Mouse (Mus musculus) neural tube, embryonic 15.5 days (tissue): ENCODE measurements around the gene Vmn1r193. TPM values are rescaled to one million over a fixed set of nuclear protein-coding genes. Genes with fewer than 3 reads are reported as not detected.
"Not testable (repeated sequence)": the region's sequence is repeated elsewhere in the genome, so short reads cannot be mapped to it uniquely, and the experiment has no call there.

Experiments
- ATAC-seq: fragments of 200-750 bp; cut with Nextera tagmentation; 2 replicates; pipeline ENCODE4 v1.8.0; 2017; ENCODE audit warnings: mild to moderate bottlenecking, moderate TSS enrichment, moderate library complexity; ENCODE audit not compliant: low FRiP score
- H3K27ac ChIP-seq: fragments of 300-500 bp; sonication (generic); replicated peaks from 2 replicates; pipeline ENCODE4 v1.5.1; 2015; ENCODE audit warnings: mild to moderate bottlenecking, inconsistent platforms
- H3K27me3 ChIP-seq: fragments of 300-500 bp; sonication (generic); replicated peaks from 2 replicates; pipeline ENCODE4 v1.6.1; 2015; ENCODE audit warnings: inconsistent platforms
- H3K36me3 ChIP-seq: fragments of 300-500 bp; sonication (generic); 2 replicates; pipeline ENCODE4 v1.6.1; 2015; ENCODE audit warnings: inconsistent platforms
- H3K4me1 ChIP-seq: fragments of 300-500 bp; sonication (generic); 2 replicates; pipeline ENCODE4 v1.6.1; 2015; ENCODE audit warnings: inconsistent platforms
- H3K4me2 ChIP-seq: fragments of 300-500 bp; sonication (generic); 2 replicates; pipeline ENCODE4 v1.6.1; 2015; ENCODE audit warnings: inconsistent platforms, mild to moderate bottlenecking, moderate library complexity
- H3K4me3 ChIP-seq: fragments of 300-500 bp; sonication (generic); replicated peaks from 2 replicates; pipeline ENCODE4 v1.5.1; 2015; ENCODE audit warnings: mild to moderate bottlenecking, inconsistent platforms
- H3K9ac ChIP-seq: fragments of 300-500 bp; sonication (generic); replicated peaks from 2 replicates; pipeline ENCODE4 v1.6.1; 2015; ENCODE audit warnings: mild to moderate bottlenecking, inconsistent platforms
- H3K9me3 ChIP-seq: fragments of 300-500 bp; sonication (generic); replicated peaks from 2 replicates; pipeline ENCODE4 v1.6.1; 2016; ENCODE audit warnings: inconsistent platforms
- WGBS: fragments of 180-500 bp; shearing (Covaris S2); methylation state at CpG from one replicate; pipeline ENCODE4 v1.1.7; 2015; ENCODE audit warnings: mixed read lengths; 5-methylcytosine and 5-hydroxymethylcytosine counted together
- microRNA-seq: library from miRNA; unstranded; fragments of <30 nt; microRNA quantifications from one replicate; pipeline ENCODE4, GENCODE M21; 2017
- polyA plus RNA-seq: library from polyadenylated mRNA; unstranded; fragments of >200 nt; fragmentation: Nextera tagmentation; extraction: Ambion mirVana; gene quantifications from 2 replicates; pipeline ENCODE4 v1.2.1, GENCODE M21; 2015

Vmn1r193 gene
- polyA plus RNA-seq: not detected in 2 replicates

- not testable (repeated sequence) for H3K4me3 ChIP-seq, H3K4me2 ChIP-seq, H3K27me3 ChIP-seq, H3K36me3 ChIP-seq, H3K9ac ChIP-seq, H3K9me3 ChIP-seq, H3K27ac ChIP-seq, ATAC-seq, H3K4me1 ChIP-seq
- 87% methylated on average over 1 of the region's 1 CpGs for WGBS
Measured at GRCm38 (mm10) chr13:22223060-22223459, at the start of gene Vmn1r193. TSS of gene Vmn1r193 (minus strand) at chr13:22223160.

DNA sequence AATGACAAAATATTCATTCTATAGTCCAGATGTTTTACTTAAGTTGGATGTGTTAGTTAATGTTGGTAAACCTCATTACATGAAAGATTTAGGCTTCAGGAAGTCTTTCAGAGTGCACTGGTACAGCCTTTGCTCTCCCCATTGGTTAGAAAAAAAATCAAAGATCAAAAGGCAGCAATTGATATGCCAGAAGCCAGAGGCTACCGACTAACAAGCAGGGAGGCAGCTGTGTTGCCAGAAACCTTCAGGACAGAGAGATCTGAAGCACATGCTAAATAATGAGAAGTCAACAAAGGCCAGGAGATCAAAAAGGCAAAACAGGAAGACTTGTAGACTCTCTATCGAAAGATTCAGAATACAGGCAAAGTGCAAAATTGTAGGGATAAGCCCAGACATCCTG, 48.8 kb upstream of the Vmn1r193 start:
- Histone ChIP-seq H3K4me3 (no peak overlapping the region), H3K27me3 (no peaks in the 10 kb centered on the region), H3K9ac (no peak overlapping the region), H3K9me3 (no peaks in the 10 kb centered on the region), H3K4me1 (no peaks in the 10 kb centered on the region), H3K36me3 (no peaks in the 10 kb centered on the region), H3K27ac (no peak overlapping the region), H3K4me2 (no peak overlapping the region)
- ATAC-seq: no peak
- WGBS: 52% methylated on average over 2 of the region's 2 CpGs

- H3K4me3 ChIP-seq, H3K27me3 ChIP-seq, ATAC-seq, H3K36me3 ChIP-seq, H3K9ac ChIP-seq, H3K9me3 ChIP-seq, H3K4me1 ChIP-seq, H3K4me2 ChIP-seq, H3K27ac ChIP-seq: not testable (repeated sequence)
- WGBS: 88% methylated on average over 1 of the region's 1 CpGs
Measured at GRCm38 (mm10) chr13:22270222-22270621, 47.3 kb upstream of the Vmn1r193 start, which contains the start of gene Vmn1r195. TSS of gene Vmn1r195 (plus strand) at chr13:22270522.

DNA sequence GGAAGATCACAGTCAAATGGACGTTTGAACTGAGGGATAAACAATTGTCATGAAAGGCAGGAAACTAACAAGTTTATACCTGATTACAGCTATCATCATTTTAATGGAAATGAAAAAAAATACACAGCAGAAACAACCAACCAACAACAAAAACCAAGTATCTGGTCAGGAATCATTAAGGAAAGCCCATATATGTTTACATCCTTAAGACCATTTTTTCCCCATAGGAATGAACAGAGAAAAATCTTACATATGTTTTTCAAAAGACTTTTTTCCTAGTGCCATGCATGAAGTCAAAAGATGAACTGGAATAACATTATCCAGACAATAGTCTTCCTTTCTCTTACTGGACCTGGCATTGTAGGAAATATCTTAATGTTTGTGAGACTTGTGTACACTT, 21.0 kb upstream of the Vmn1r193 start, which contains the start of gene Vmn1r194:
Vmn1r194 (plus strand) TSS at position 301 of the 400 bp plus-strand sequence.
- Histone ChIP-seq H3K9me3 (no peaks in the 10 kb centered on the region), H3K27ac (no peak within 1 kb of the TSS), H3K4me1 (no peaks in the 10 kb centered on the region), H3K4me3 (no peak within 1 kb of the TSS), H3K36me3 (no peaks in the 10 kb centered on the region), H3K4me2 (no peak within 1 kb of the TSS), H3K9ac (no peak within 1 kb of the TSS), H3K27me3 (no peaks in the 10 kb centered on the region)
- 59% methylated on average over 1 of the region's 1 CpGs for WGBS
- ATAC-seq: no peak

DNA sequence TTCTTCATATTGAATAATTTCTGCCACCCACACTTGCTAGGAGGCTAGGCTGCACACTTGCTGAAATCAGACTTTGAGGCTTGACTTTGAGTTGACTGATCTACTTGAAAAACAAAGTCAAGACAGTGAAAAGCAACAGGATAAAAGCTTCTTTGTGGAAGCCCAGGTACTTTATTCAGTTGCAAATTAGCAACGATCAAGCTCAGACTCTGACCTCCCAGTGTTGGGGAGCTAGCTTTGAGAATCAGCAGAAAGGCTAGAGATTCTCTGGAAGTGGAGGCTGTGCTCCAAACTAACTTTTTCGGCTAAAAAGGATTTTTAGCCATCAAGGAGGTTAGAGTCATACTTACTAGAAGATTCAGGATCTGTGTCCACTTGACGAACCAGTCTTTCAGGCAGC, 30.2 kb downstream of the Vmn1r193 start:
- not testable (repeated sequence) for H3K27ac ChIP-seq, ATAC-seq, H3K4me3 ChIP-seq, H3K36me3 ChIP-seq, H3K27me3 ChIP-seq, H3K4me1 ChIP-seq, H3K9me3 ChIP-seq, H3K4me2 ChIP-seq, H3K9ac ChIP-seq
- whole genome bisulfite sequencing: 64% methylated on average over 3 of the region's 3 CpGs

GRCm38 (mm10) chr13:22191041-22191440, 31.9 kb downstream of the Vmn1r193 start, which contains the start of gene Vmn1r192:
TSS of gene Vmn1r192 (minus strand) at chr13:22191141.
- Histone ChIP-seq H3K9me3 (no peaks in the 10 kb centered on the region), H3K4me3 (no peak within 1 kb of the TSS), H3K4me1 (no peaks in the 10 kb centered on the region), H3K4me2 (no peak within 1 kb of the TSS), H3K27me3 (no peaks in the 10 kb centered on the region), H3K36me3 (no peaks in the 10 kb centered on the region), H3K27ac (no peak within 1 kb of the TSS), H3K9ac (no peak within 1 kb of the TSS)
- no peak for ATAC-seq

DNA sequence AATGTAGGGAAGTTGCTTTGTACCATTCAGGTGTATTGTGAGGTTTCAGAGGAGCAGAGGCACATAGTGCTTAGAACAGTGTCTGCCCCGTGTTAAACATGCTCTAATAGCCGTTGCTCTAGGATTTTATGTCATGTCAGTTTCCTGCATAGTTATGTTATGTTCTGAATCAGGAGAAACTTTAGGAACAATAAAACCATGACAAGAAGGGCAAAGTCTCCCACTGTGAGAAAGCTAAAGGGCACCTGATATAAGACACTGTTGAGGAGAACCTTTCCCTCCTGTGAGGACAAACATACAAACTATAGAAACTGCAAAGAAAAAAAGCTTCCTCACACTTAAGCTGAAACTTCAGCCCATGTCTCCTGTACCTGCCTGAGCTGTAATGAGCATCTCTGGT, 32.6 kb downstream of the Vmn1r193 start:
- Histone ChIP-seq H3K9me3 (no peaks in the 10 kb centered on the region), H3K4me3 (no peak overlapping the region), H3K27me3 (no peaks in the 10 kb centered on the region), H3K4me1 (no peaks in the 10 kb centered on the region), H3K36me3 (no peaks in the 10 kb centered on the region), H3K9ac (no peak overlapping the region), H3K27ac (no peak overlapping the region), H3K4me2 (no peak overlapping the region)
- no peak for ATAC-seq
- WGBS: 82% methylated on average over 2 of the region's 2 CpGs

DNA sequence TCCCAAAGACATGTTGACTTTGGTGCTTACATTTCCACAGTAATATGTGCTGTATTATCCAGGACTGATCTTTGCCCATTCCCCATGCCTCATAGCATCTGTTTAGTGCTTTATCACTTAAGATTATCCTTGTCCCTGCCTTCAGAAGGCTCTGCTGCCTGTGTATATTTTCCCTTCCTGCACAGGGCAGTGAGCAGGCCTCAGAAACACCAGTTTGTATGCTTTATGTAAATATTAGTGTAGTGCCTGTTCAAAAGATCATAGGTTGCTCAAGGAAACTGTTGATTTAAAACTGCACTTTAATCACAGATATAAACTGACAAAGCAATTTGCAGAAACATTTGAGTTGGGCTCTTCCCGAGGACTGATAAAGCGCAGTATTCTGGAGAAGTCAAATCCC, 33.6 kb downstream of the Vmn1r193 start:
- no peak overlapping the region for H3K4me2 ChIP-seq
- no peak overlapping the region for H3K9ac ChIP-seq
- H3K36me3 ChIP-seq: no peaks in the 10 kb centered on the region
- H3K4me1 ChIP-seq: no peaks in the 10 kb centered on the region
- H3K27me3 ChIP-seq: no peaks in the 10 kb centered on the region
- no peaks in the 10 kb centered on the region for H3K9me3 ChIP-seq
- no peak overlapping the region for H3K27ac ChIP-seq
- no peak overlapping the region for H3K4me3 ChIP-seq
- 96% methylated on average over 2 of the region's 2 CpGs for WGBS
- no peak for ATAC-seq

DNA sequence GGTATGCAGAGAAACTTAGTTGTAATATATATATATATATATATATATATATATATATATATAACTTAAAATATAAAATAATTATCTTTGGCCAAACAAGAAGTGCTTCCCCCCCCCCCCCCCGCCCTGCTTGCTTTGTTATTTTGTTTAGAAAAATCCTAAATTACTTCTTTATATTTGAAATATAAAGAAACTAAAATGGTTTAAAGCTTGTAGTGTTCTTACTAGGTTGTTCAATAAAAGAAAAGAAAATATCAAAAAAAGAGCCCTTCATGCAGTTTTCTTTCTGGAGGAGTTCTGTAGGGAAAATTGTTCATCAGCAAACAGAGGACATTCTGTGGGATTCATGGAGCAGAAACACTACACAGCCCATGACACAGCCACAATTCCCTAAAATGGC, 39.1 kb downstream of the Vmn1r193 start, which contains the start of gene Vmn1r191:
Vmn1r191 (minus strand) TSS at position 101 of the 400 bp plus-strand sequence.
- H3K4me3 ChIP-seq: no peak within 1 kb of the TSS
- H3K4me1 ChIP-seq: no peaks in the 10 kb centered on the region
- no peaks in the 10 kb centered on the region for H3K36me3 ChIP-seq
- 89% methylated on average over 1 of the region's 1 CpGs for WGBS
- no peaks in the 10 kb centered on the region for H3K9me3 ChIP-seq
- no peak for ATAC-seq
- no peak within 1 kb of the TSS for H3K4me2 ChIP-seq
- H3K27me3 ChIP-seq: no peaks in the 10 kb centered on the region
- no peak within 1 kb of the TSS for H3K9ac ChIP-seq
- no peak within 1 kb of the TSS for H3K27ac ChIP-seq

DNA sequence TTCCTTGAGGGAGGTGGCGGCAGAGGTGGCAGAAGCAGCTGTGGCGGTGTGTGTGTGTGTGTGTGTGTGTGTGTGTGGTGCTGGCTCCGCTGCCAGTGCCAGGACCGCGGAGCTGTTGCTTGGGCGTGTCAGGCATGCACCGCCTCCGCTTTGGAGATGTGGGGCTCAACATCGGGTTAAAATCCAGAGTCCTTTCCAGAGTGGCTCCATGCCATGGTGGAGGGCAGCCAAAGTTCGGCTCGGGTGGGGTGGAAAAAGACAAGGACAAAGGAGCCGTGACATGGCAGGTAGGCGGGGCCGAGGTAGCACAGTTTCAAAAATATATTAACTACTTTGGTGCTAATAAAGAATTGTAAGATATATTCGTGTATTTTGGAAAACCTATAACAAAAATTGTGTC, 54.5 kb downstream of the Vmn1r193 start:
- 94% methylated on average over 15 of the region's 15 CpGs for WGBS
- no peaks in the 10 kb centered on the region for H3K36me3 ChIP-seq
- H3K4me1 ChIP-seq: no peaks in the 10 kb centered on the region
- no peaks in the 10 kb centered on the region for H3K27me3 ChIP-seq
- H3K27ac ChIP-seq: no peak overlapping the region
- no peak for ATAC-seq
- H3K4me3 ChIP-seq: no peak overlapping the region
- H3K9me3 ChIP-seq: peaks cover 5% of the 10 kb centered on the region
- no peak overlapping the region for H3K9ac ChIP-seq
- no peak overlapping the region for H3K4me2 ChIP-seq

Small RNAs within 50 kb of the gene (microRNA-seq; reads per million reads assigned to microRNA genes)
- gene Gm23282 (not detected), gene Gm25084 (not detected)

Other genes starting within 250 kb of the Vmn1r193 start
- gene Pom121l2, start 242.0 kb downstream of the Vmn1r193 start, polyA plus RNA-seq: 0.11 TPM in 1 of 2 replicates, not detected in the other
- gene Prss16, start 213.4 kb downstream of the Vmn1r193 start, polyA plus RNA-seq: 0.09 and 167 TPM in 2 replicates
- 4.5 TPM in 1 of 2 replicates, not detected in the other for gene Hist1h2ah, start 187.6 kb downstream of the Vmn1r193 start, polyA plus RNA-seq
- gene Hist1h2bk, start 187.3 kb downstream of the Vmn1r193 start, polyA plus RNA-seq: 0.97 and 2.2 TPM in 2 replicates
- gene Hist1h4i, start 181.8 kb downstream of the Vmn1r193 start, polyA plus RNA-seq: 4.8 and 8.5 TPM in 2 replicates
- 3.0 and 13.9 TPM in 2 replicates for gene Hist1h2ag, start 180.2 kb downstream of the Vmn1r193 start, polyA plus RNA-seq
- 2.0 and 7.2 TPM in 2 replicates for gene Hist1h2bj, start 179.9 kb downstream of the Vmn1r193 start, polyA plus RNA-seq
- gene Vmn1r188, start 138.7 kb downstream of the Vmn1r193 start, polyA plus RNA-seq: not detected in 2 replicates
- gene Vmn1r189, start 117.3 kb downstream of the Vmn1r193 start, polyA plus RNA-seq: not detected in 2 replicates
- not detected in 2 replicates for gene Vmn1r191, start 39.2 kb downstream of the Vmn1r193 start, polyA plus RNA-seq
- gene Vmn1r192, start 32.0 kb downstream of the Vmn1r193 start, polyA plus RNA-seq: not detected in 2 replicates
- not detected in 2 replicates for gene Vmn1r194, start 21.1 kb upstream of the Vmn1r193 start, polyA plus RNA-seq
- gene Vmn1r195, start 47.4 kb upstream of the Vmn1r193 start, polyA plus RNA-seq: not detected in 2 replicates
- gene Vmn1r196, start 66.8 kb upstream of the Vmn1r193 start, polyA plus RNA-seq: not detected in 2 replicates
- gene Vmn1r197, start 101.4 kb upstream of the Vmn1r193 start, polyA plus RNA-seq: not detected in 2 replicates
- gene Vmn1r198, start 127.2 kb upstream of the Vmn1r193 start, polyA plus RNA-seq: not detected in 2 replicates
- not detected in 2 replicates for gene Vmn1r199, start 156.7 kb upstream of the Vmn1r193 start, polyA plus RNA-seq
- not detected in 2 replicates for gene Vmn1r200, start 167.2 kb upstream of the Vmn1r193 start, polyA plus RNA-seq
- gene Vmn1r201, start 248.8 kb upstream of the Vmn1r193 start, polyA plus RNA-seq: not detected in 2 replicates